Mouse (Mus musculus): Measurements from ENCODE around the gene Smim20.

Gene Smim20

GRCm38 (mm10) chr5:53266931-53267853 is at the start of gene Smim20:
TSS of gene Smim20 (plus strand) at chr5:53267083.
- peak; percentile 87 to 88 for DNase-seq (ENCODE audit: low spot score in 2 of 2)

GRCm38 (mm10) chr5:53225434-53225833 is 41.4 kb upstream of the Smim20 start:
- DNase-seq (ENCODE audit: low spot score in 2 of 2), result no peak

GRCm38 (mm10) chr5:53230560-53230959 is 36.3 kb upstream of the Smim20 start:
- no peak for DNase-seq (ENCODE audit: low spot score in 2 of 2)

DNA sequence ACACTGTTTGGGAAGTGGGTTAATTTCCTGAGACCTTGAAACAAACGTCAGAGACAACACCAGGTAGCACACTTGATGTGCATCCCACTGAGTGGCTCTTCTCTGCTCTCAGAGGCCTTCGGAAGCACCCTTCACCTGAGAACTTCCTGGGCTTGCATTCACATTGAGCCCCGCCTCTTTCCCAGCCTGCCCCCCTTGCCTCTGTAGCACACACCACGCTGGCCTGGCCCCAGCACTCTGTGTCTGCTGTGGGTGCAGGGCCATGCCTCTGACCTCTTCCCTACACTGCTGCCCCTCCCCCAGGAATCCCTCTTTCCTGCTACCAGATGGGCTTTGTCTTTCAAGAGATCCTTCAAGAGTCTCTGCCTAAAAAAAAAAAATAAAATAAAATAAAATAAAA is 31.3 kb upstream of the Smim20 start:
- DNase-seq (ENCODE audit: low spot score in 2 of 2), result no peak

DNA sequence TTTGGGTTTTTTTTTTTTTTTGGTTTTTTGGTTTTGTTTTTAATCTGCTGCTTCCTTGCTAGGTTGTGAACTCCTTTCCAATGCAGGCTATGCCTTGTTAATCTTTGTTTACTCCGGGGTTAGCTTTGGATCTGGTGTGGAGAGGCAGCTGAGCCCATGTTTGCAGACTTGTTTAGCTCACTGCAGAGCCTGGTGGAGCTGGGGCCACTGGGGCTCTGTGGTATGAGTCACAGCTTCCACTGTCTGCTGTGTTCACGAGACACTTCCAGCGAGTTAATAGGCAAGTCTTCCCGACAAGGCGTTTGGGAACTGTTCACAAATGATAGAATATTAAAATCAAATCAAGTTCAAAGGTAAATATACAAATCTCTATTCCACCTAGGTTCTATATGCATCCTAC is 30.7 kb upstream of the Smim20 start:
- DNase-seq (ENCODE audit: low spot score in 2 of 2), result no peak

DNA sequence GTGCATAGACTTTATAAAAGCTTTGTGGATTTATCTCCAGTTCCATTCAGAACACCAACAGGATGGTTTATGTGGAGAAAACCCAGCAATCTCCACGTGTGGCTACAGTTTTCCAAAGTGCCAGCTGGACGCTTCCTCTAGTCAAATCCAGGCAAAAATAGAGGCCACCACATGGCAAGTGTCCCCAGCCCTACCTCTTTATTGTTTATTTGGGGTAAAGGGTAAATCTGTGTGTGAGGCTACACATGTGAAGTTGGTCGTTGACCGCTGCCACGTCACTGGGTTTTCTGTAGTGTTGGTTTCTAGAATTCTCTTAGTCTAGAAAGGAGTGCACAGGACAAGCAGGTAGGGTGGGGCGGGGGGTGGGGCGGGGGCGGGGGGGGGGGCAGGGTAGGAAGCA is 30.1 kb upstream of the Smim20 start:
- no peak for DNase-seq (ENCODE audit: low spot score in 2 of 2)

DNA sequence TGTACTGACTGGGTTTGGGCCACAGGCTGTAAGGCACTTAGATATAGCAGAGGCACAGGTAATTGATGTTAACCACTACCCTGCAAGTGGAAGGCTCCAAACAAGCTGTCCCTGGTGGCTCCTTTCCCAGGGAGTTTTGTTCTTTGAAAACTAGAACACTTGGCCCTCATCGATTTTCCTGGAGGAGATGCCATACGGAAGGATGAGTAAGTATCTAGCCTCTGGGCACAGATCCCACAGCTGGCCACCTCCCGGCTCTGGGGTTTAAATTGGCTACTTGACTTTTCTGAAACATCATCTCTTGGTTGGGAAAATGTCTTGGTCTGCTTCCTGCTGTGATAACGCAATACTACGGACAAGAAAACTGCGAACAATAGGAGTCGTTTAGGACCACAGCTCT is 28.1 kb upstream of the Smim20 start:
- no peak for DNase-seq (ENCODE audit: low spot score in 2 of 2)

- DNase-seq (ENCODE audit: low spot score in 2 of 2), result no peak
Measured at GRCm38 (mm10) chr5:53239189-53239588, 27.7 kb upstream of the Smim20 start.

GRCm38 (mm10) chr5:53239831-53240440 is 26.9 kb upstream of the Smim20 start:
- no peak for DNase-seq (ENCODE audit: low spot score in 2 of 2)

DNA sequence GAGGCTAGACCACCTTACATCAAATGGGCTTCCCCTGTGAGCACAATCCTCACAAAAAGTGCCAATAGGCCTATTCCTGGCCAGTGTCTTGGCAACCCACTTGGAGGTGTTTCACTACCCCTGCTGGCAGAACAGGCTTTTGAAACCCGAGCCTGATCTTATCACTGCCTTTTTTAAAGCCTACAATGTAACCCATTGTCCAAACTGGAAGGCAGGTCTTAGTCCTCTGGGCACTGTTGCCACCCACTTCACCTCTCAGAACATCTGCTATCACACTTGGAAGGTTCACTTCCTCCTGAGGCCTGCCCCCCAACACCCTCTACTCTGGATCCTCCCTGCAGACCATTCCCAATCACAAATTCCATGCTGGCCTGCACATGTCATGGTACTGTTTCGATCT is 25.8 kb upstream of the Smim20 start:
- DNase-seq (ENCODE audit: low spot score in 2 of 2), result no peak

DNA sequence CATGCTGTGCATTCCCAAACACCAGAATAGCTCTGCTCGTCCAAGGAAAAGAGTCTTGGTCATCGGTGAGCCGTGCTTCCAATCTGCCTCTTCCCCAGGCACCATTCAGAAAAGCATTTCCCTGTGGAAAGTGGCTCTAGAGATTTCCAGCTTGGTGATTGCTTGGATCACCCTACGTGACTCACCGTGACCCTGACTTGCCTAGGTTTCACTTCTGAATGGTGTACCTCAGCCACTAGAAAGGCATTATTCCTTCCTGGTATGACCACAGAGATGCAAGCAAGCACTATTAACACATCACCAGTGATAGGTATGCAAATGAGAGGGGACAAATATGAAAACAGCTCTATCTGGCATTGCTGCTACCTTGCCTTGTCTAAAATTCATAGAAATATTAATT is 24.9 kb upstream of the Smim20 start:
- DNase-seq (ENCODE audit: low spot score in 2 of 2), result no peak

DNA sequence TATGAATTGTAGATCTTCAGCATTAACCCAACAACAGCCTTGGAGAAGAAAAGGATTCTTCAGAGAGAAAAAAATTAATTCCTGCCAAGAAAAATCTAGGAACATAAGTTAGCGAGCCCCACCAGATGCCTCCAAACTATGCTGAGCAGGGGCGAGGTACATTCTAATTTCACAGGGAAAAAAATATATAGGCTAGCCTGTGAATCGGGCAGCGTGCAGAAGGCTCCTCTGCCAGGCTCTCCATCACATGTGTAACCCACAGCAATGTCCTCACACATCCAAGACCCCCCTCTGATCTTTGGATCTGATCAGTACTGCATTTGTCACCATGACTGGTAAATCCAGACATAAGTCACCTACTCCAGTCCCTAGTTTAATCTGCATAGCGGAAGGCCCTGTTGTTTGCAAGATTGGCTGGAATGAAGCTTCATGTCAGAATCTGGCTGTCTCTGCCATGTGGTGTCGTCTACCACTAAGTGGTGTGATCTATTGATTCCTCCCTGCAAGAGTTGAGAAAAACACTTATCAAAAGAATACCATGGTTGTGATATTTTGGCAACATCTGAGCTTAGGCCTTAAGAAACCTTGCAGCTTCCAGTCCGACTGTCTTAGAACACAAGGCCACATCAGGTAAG is 23.9 kb upstream of the Smim20 start:
- peak in 1 of 2 experiments; percentile 63 for DNase-seq (ENCODE audit: low spot score in 2 of 2)

DNA sequence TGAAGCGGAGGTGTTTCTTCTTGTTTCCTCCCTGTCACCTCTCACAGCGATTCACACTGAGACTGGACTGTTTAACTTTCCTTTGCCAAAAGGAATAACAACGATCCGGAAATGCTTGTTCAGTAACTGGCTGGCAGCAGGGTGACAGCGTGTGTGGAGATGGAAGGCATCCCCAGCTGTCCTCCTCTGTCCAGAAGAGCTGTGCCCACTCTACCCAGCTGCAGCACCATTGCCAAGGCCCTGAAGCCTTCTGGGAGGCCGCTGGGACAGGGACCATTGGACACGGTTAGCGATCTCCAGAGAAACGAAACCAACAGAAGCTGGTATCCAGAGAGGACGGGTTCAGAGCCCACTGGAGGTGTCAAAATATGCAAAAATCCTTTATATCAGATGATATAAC is 22.9 kb upstream of the Smim20 start:
- DNase-seq (ENCODE audit: low spot score in 2 of 2), result no peak

DNA sequence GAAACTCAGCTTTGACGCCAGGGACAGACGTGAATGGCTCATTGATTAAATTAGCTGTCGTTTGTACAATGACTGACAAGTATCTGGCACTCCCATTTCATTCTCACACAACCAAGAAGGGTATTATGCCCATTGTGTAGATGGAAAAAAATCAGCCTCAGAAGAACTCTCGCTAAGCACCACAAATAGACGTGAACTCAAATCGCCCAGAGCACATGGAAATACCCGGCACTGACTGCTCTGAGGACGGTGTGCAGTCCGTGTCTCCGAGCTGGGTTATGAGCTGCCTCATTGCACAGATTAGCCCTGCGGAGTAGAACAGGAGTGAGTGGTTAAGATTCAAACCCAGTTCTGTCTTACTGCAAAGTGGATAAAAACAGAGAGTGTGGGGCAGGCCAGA is 18.4 kb upstream of the Smim20 start:
- no peak for DNase-seq (ENCODE audit: low spot score in 2 of 2)

GRCm38 (mm10) chr5:53249431-53250061 is 17.3 kb upstream of the Smim20 start:
- no peak for DNase-seq (ENCODE audit: low spot score in 2 of 2)

DNA sequence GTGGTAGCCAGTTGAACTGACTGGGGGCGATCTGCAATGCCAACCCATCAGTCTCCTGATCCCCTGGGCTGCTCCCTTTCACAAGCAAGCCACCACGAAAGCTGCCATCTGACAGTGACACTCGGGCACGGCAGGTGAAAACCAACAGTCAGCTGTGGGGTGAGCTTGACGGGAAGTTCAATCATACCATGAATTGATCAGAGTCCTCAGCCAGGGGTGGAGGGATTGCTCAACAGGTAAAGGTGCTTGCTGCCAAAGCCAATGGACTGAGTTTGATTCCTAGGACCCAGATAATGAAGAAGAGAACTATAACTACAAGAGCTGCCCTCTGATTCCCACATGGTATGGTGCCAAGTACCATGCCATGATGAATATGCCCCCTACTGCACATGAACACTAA is 12.7 kb upstream of the Smim20 start:
- DNase-seq (ENCODE audit: low spot score in 2 of 2), result no peak

DNA sequence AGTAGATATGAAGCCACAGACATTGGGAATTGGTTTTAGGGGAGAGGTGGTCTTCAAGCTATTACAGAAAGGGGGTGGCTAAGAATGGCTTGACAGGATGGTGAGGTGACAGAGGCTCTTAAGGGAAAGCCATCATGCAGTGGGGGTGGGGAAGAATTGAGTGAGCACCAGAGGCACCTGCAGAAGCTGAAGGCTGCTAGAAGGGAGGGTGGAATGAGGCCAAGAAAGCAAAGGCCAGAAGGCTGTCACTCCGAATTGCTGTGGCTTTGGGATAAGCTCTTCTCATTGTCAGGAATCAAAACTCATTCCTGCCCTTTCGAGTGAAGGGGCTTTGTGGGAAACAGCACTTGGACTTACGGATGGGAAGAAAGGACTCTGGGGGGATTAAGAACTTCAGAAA is 12.1 kb upstream of the Smim20 start:
- DNase-seq (ENCODE audit: low spot score in 2 of 2), result no peak

DNA sequence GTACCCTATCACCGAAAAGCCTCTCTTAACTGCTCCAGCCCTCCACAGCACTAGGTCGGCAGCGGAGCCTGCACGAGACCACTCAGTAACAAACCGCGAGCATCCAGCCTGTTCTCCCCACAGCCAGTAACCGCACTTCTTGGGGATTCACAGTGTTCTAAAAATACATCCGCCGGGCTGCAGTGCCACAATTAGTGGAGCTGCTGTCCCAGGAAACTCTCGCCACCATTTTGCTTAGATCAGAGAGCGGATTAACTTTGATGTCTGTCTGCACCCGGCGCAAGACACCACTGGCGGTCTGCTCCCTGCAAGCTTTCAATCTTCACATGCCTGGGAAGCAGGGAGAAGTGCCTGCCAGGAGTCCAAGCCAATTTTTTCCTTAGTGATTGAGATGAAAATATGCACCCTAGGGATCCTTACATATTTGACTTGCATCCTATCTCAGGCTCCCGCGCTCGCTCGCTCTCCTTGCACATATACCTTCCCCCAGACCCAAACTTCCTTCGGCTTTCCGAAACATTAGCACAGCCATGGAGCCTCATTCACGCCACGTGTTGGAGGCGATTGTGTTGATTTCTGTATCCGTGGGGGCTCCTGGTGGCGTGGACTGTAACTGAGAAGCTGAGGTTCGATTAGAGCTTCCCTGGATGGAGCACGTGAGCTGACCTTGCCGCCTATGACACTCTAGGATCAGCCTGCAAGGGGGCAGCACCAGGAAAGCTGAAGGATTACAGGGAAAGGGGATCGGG is 8.7 kb upstream of the Smim20 start:
- DNase-seq (ENCODE audit: low spot score in 2 of 2), result peak; percentile 72 to 80

DNA sequence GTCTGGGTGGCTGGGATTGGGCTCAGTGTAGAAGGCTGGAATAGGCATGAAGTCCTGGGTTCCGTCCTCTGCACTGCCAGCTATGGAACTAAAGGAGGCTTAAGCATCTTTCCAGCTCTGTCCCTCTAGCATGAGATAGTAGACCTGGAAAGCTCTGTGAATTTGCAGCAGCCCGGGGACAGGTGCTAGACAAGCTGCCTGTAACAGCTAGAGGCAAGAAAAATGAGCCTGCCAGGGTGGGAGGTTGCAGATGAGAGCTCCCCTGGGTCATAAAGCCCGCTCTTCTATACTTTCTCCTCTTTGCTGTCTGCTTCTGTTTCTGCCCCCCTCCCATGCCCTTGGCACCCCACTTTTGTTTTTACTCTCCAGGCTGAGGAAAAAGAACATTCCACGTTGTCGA is 7.0 kb upstream of the Smim20 start:
- DNase-seq (ENCODE audit: low spot score in 2 of 2), result peak in 1 of 2 experiments; percentile 63

- DNase-seq (ENCODE audit: low spot score in 2 of 2), result no peak
Measured at GRCm38 (mm10) chr5:53261999-53262398, 4.9 kb upstream of the Smim20 start.

- DNase-seq (ENCODE audit: low spot score in 2 of 2), result no peak
Measured at GRCm38 (mm10) chr5:53264061-53264460, 2.8 kb upstream of the Smim20 start.

DNA sequence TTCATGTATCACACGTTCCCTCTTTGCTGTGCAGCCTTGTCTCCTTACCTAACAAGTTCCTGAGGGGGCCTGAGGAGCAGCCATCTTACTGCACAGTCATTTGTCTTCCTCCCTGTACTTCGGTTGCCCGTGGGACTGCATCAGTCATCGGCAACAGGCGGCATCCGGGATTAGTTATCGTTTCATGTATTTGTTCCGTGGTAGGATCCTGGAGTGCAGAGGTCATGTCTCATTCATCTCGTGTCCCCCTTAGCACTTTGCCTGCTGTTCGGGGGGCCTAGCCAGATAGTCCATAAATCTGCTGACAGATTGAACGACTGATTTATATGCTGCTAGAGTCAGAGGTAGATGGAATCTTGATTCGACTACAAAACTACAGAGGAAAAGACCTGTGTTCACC is 1.1 kb upstream of the Smim20 start:
- DNase-seq (ENCODE audit: low spot score in 2 of 2), result no peak

Data from right cerebral cortex, postnatal 10 days (tissue).